Mouse (Mus musculus) ovary, postnatal 10 days (tissue): ENCODE results near the gene Tnpo1.

Experiments
- DNase-seq: peaks from one replicate; pipeline ENCODE4 v3.0.0; 2022; ENCODE audit warnings: low spot score

The Tnpo1 gene

GRCm38 (mm10) chr13:98926213-98926957 lies at the start of gene Tnpo1:
Gene Tnpo1 (minus strand): TSS chr13:98926384.
- DNase-seq, result peak; percentile 92

- no peak for DNase-seq
Observed at GRCm38 (mm10) chr13:98972090-98972489, 45.9 kb upstream of the Tnpo1 start.

- DNase-seq, result no peak
Observed at GRCm38 (mm10) chr13:98971641-98972040, 45.5 kb upstream of the Tnpo1 start.

- DNase-seq, result no peak
Observed at GRCm38 (mm10) chr13:98968517-98968916, 42.3 kb upstream of the Tnpo1 start.

GRCm38 (mm10) chr13:98967942-98968341 lies 41.8 kb upstream of the Tnpo1 start:
- DNase-seq, result no peak

- no peak for DNase-seq
Observed at GRCm38 (mm10) chr13:98966583-98966982, 40.4 kb upstream of the Tnpo1 start.

- DNase-seq, result no peak
Observed at GRCm38 (mm10) chr13:98963612-98964011, 37.4 kb upstream of the Tnpo1 start.

GRCm38 (mm10) chr13:98958177-98958576 lies 32.0 kb upstream of the Tnpo1 start:
- no peak for DNase-seq

- DNase-seq, result no peak
Observed at GRCm38 (mm10) chr13:98956209-98956608, 30.0 kb upstream of the Tnpo1 start.

- DNase-seq, result no peak
Observed at GRCm38 (mm10) chr13:98955676-98956075, 29.5 kb upstream of the Tnpo1 start.

- DNase-seq, result no peak
Observed at GRCm38 (mm10) chr13:98955226-98955625, 29.0 kb upstream of the Tnpo1 start.

GRCm38 (mm10) chr13:98953830-98954229 lies 27.6 kb upstream of the Tnpo1 start:
- no peak for DNase-seq

- DNase-seq, result no peak
Observed at GRCm38 (mm10) chr13:98951951-98952350, 25.8 kb upstream of the Tnpo1 start.

- no peak for DNase-seq
Observed at GRCm38 (mm10) chr13:98948146-98948545, 22.0 kb upstream of the Tnpo1 start.

- DNase-seq, result no peak
Observed at GRCm38 (mm10) chr13:98946434-98946833, 20.2 kb upstream of the Tnpo1 start.

- DNase-seq, result no peak
Observed at GRCm38 (mm10) chr13:98945908-98946307, 19.7 kb upstream of the Tnpo1 start.

- no peak for DNase-seq
Observed at GRCm38 (mm10) chr13:98945381-98945780, 19.2 kb upstream of the Tnpo1 start.

GRCm38 (mm10) chr13:98944620-98945081 lies 18.5 kb upstream of the Tnpo1 start:
- no peak for DNase-seq

GRCm38 (mm10) chr13:98942360-98942759 lies 16.2 kb upstream of the Tnpo1 start:
- DNase-seq, result no peak

- no peak for DNase-seq
Observed at GRCm38 (mm10) chr13:98941829-98942343, 15.7 kb upstream of the Tnpo1 start.

- DNase-seq, result no peak
Observed at GRCm38 (mm10) chr13:98937108-98937507, 10.9 kb upstream of the Tnpo1 start.

GRCm38 (mm10) chr13:98928908-98929307 lies 2.7 kb upstream of the Tnpo1 start:
- no peak for DNase-seq

- no peak for DNase-seq
Observed at GRCm38 (mm10) chr13:98926958-98927242, 716 bp upstream of the Tnpo1 start.
